Mouse (Mus musculus): ENCODE data around the gene Itga9. TPM values are rescaled to one million over a fixed set of nuclear protein-coding genes. Genes with fewer than 3 reads are reported as not detected.
A peak's percentile ranks its signal among the peaks of the same experiment; 100 is the strongest.

Gene Itga9
- polyA plus RNA-seq, 1 experiment from 2014 or later: 3.7 TPM

GRCm38 (mm10) chr9:118935098-118935497, 328.6 kb downstream of the Itga9 start:
- peak; percentile 64 for ATAC-seq
- no peak overlapping the region for H3K27ac ChIP-seq (ENCODE audit: low read length)
- no peaks in the 10 kb centered on the region for H3K27me3 ChIP-seq (replicated peaks; ENCODE audit: control insufficient read depth, insufficient read depth, low read length)
- H3K9me3 ChIP-seq (ENCODE audit: control insufficient read depth, low read length): no peaks in the 10 kb centered on the region
- 68% methylated on average over 13 of the region's 13 CpGs for WGBS
- H3K36me3 ChIP-seq (ENCODE audit: control insufficient read depth, insufficient read depth, low read length): no peaks in the 10 kb centered on the region
- no peak overlapping the region for H3K4me3 ChIP-seq (ENCODE audit: low read length)
- peaks cover 35% of the 10 kb centered on the region for H3K4me1 ChIP-seq (ENCODE audit: control insufficient read depth, insufficient read depth, low read length)
- no peak overlapping the region for H3K4me2 ChIP-seq (ENCODE audit: low read depth, low read length)
- no peak overlapping the region for H3K9ac ChIP-seq (ENCODE audit: low read depth, low read length)

- no peaks in the 10 kb centered on the region for H3K9me3 ChIP-seq (ENCODE audit: control insufficient read depth, low read length)
- no peak overlapping the region for H3K27ac ChIP-seq (ENCODE audit: low read length)
- no peak overlapping the region for H3K9ac ChIP-seq (ENCODE audit: low read depth, low read length)
- H3K27me3 ChIP-seq (replicated peaks; ENCODE audit: control insufficient read depth, insufficient read depth, low read length): no peaks in the 10 kb centered on the region
- no peaks in the 10 kb centered on the region for H3K36me3 ChIP-seq (ENCODE audit: control insufficient read depth, insufficient read depth, low read length)
- ATAC-seq: no peak
- WGBS: 67% methylated on average over 12 of the region's 12 CpGs
- peaks cover 45% of the 10 kb centered on the region for H3K4me1 ChIP-seq (ENCODE audit: control insufficient read depth, insufficient read depth, low read length)
- H3K4me2 ChIP-seq (ENCODE audit: low read depth, low read length): no peak overlapping the region
- H3K4me3 ChIP-seq (ENCODE audit: low read length): no peak overlapping the region
These were observed 329.6 kb downstream of the Itga9 start for GRCm38 (mm10) chr9:118936071-118936470.

- no peaks in the 10 kb centered on the region for H3K9me3 ChIP-seq (ENCODE audit: control insufficient read depth, low read length)
- H3K4me3 ChIP-seq (ENCODE audit: low read length): no peak overlapping the region
- no peaks in the 10 kb centered on the region for H3K36me3 ChIP-seq (ENCODE audit: control insufficient read depth, insufficient read depth, low read length)
- H3K27ac ChIP-seq (ENCODE audit: low read length): no peak overlapping the region
- H3K4me1 ChIP-seq (ENCODE audit: control insufficient read depth, insufficient read depth, low read length): peaks cover 48% of the 10 kb centered on the region
- H3K4me2 ChIP-seq (ENCODE audit: low read depth, low read length): no peak overlapping the region
- 59% methylated on average over 3 of the region's 3 CpGs for WGBS
- ATAC-seq: no peak
- no peaks in the 10 kb centered on the region for H3K27me3 ChIP-seq (replicated peaks; ENCODE audit: control insufficient read depth, insufficient read depth, low read length)
- H3K9ac ChIP-seq (ENCODE audit: low read depth, low read length): no peak overlapping the region
These were observed 331.0 kb downstream of the Itga9 start for GRCm38 (mm10) chr9:118937515-118937914.

GRCm38 (mm10) chr9:118939410-118939809, 332.9 kb downstream of the Itga9 start:
- peak overlapping the region; percentile 14; the same call in 1 of the 2 replicates for H3K4me2 ChIP-seq (ENCODE audit: low read depth, low read length)
- ATAC-seq: peak; percentile 21; the same call in 1 of the 2 replicates

GRCm38 (mm10) chr9:118939831-118940230, 333.3 kb downstream of the Itga9 start:
- H3K4me2 ChIP-seq (ENCODE audit: low read depth, low read length): peak overlapping the region; percentile 14; the same call in 1 of the 2 replicates
- WGBS: 66% methylated on average over 12 of the region's 12 CpGs
- H3K9ac ChIP-seq (ENCODE audit: low read depth, low read length): no peak overlapping the region
- H3K4me1 ChIP-seq (ENCODE audit: control insufficient read depth, insufficient read depth, low read length): peaks cover 50% of the 10 kb centered on the region
- no peaks in the 10 kb centered on the region for H3K36me3 ChIP-seq (ENCODE audit: control insufficient read depth, insufficient read depth, low read length)
- H3K27me3 ChIP-seq (replicated peaks; ENCODE audit: control insufficient read depth, insufficient read depth, low read length): no peaks in the 10 kb centered on the region
- H3K4me3 ChIP-seq (ENCODE audit: low read length): no peak overlapping the region
- ATAC-seq: peak; percentile 65
- H3K27ac ChIP-seq (ENCODE audit: low read length): peak overlapping the region; percentile 71
- no peaks in the 10 kb centered on the region for H3K9me3 ChIP-seq (ENCODE audit: control insufficient read depth, low read length)

More at GRCm38 (mm10) chr9:118939410-118939809, 332.9 kb downstream of the Itga9 start:
- no peak overlapping the region for H3K4me3 ChIP-seq (ENCODE audit: low read length)
- WGBS: 33% methylated on average over 13 of the region's 13 CpGs
- H3K4me1 ChIP-seq (ENCODE audit: control insufficient read depth, insufficient read depth, low read length): peaks cover 52% of the 10 kb centered on the region
- H3K9ac ChIP-seq (ENCODE audit: low read depth, low read length): peak overlapping the region; percentile 48; the same call in 1 of the 2 replicates
- no peaks in the 10 kb centered on the region for H3K36me3 ChIP-seq (ENCODE audit: control insufficient read depth, insufficient read depth, low read length)
- H3K9me3 ChIP-seq (ENCODE audit: control insufficient read depth, low read length): no peaks in the 10 kb centered on the region
- H3K27me3 ChIP-seq (replicated peaks; ENCODE audit: control insufficient read depth, insufficient read depth, low read length): no peaks in the 10 kb centered on the region
- H3K27ac ChIP-seq (ENCODE audit: low read length): peak overlapping the region; percentile 71

- peaks cover 42% of the 10 kb centered on the region for H3K4me1 ChIP-seq (ENCODE audit: control insufficient read depth, insufficient read depth, low read length)
- H3K27ac ChIP-seq (ENCODE audit: low read length): peak overlapping the region; percentile 71
- no peaks in the 10 kb centered on the region for H3K9me3 ChIP-seq (ENCODE audit: control insufficient read depth, low read length)
- no peak overlapping the region for H3K4me2 ChIP-seq (ENCODE audit: low read depth, low read length)
- WGBS: 66% methylated on average over 12 of the region's 12 CpGs
- H3K4me3 ChIP-seq (ENCODE audit: low read length): no peak overlapping the region
- no peak overlapping the region for H3K9ac ChIP-seq (ENCODE audit: low read depth, low read length)
- peak; percentile 67 for ATAC-seq
- no peaks in the 10 kb centered on the region for H3K36me3 ChIP-seq (ENCODE audit: control insufficient read depth, insufficient read depth, low read length)
- no peaks in the 10 kb centered on the region for H3K27me3 ChIP-seq (replicated peaks; ENCODE audit: control insufficient read depth, insufficient read depth, low read length)
These were observed 334.2 kb downstream of the Itga9 start for GRCm38 (mm10) chr9:118940591-118941207.

GRCm38 (mm10) chr9:118942030-118942429, 335.5 kb downstream of the Itga9 start:
- Histone ChIP-seq H3K9me3 (ENCODE audit: control insufficient read depth, low read length) (no peaks in the 10 kb centered on the region), H3K36me3 (ENCODE audit: control insufficient read depth, insufficient read depth, low read length) (no peaks in the 10 kb centered on the region), H3K4me1 (ENCODE audit: control insufficient read depth, insufficient read depth, low read length) (peaks cover 42% of the 10 kb centered on the region), H3K4me2 (ENCODE audit: low read depth, low read length) (no peak overlapping the region), H3K27me3 (replicated peaks; ENCODE audit: control insufficient read depth, insufficient read depth, low read length) (no peaks in the 10 kb centered on the region), H3K27ac (ENCODE audit: low read length) (no peak overlapping the region), H3K4me3 (ENCODE audit: low read length) (no peak overlapping the region), H3K9ac (ENCODE audit: low read depth, low read length) (no peak overlapping the region)
- WGBS: 84% methylated on average over 4 of the region's 4 CpGs
- ATAC-seq: no peak

GRCm38 (mm10) chr9:118943941-118944340, 337.5 kb downstream of the Itga9 start:
- peaks cover 37% of the 10 kb centered on the region for H3K4me1 ChIP-seq (ENCODE audit: control insufficient read depth, insufficient read depth, low read length)
- no peak for ATAC-seq
- H3K9me3 ChIP-seq (ENCODE audit: control insufficient read depth, low read length): no peaks in the 10 kb centered on the region
- H3K36me3 ChIP-seq (ENCODE audit: control insufficient read depth, insufficient read depth, low read length): no peaks in the 10 kb centered on the region
- no peak overlapping the region for H3K4me3 ChIP-seq (ENCODE audit: low read length)
- no peak overlapping the region for H3K9ac ChIP-seq (ENCODE audit: low read depth, low read length)
- H3K27me3 ChIP-seq (replicated peaks; ENCODE audit: control insufficient read depth, insufficient read depth, low read length): no peaks in the 10 kb centered on the region
- 51% methylated on average over 5 of the region's 5 CpGs for WGBS
- 0 out of 2 replicates have a peak overlapping the region, but pooled peaks have one; percentile 9 for H3K4me2 ChIP-seq (ENCODE audit: low read depth, low read length)
- H3K27ac ChIP-seq (ENCODE audit: low read length): no peak overlapping the region

GRCm38 (mm10) chr9:118944388-118944787, 337.9 kb downstream of the Itga9 start:
- ATAC-seq: no peak
- 0 out of 2 replicates have a peak overlapping the region, but pooled peaks have one; percentile 9 for H3K4me2 ChIP-seq (ENCODE audit: low read depth, low read length)

More at GRCm38 (mm10) chr9:118944388-118944787, 337.9 kb downstream of the Itga9 start:
- Histone ChIP-seq H3K9ac (ENCODE audit: low read depth, low read length) (no peak overlapping the region), H3K27ac (ENCODE audit: low read length) (no peak overlapping the region), H3K4me3 (ENCODE audit: low read length) (no peak overlapping the region), H3K36me3 (ENCODE audit: control insufficient read depth, insufficient read depth, low read length) (no peaks in the 10 kb centered on the region), H3K4me1 (ENCODE audit: control insufficient read depth, insufficient read depth, low read length) (peaks cover 34% of the 10 kb centered on the region), H3K9me3 (ENCODE audit: control insufficient read depth, low read length) (no peaks in the 10 kb centered on the region), H3K27me3 (replicated peaks; ENCODE audit: control insufficient read depth, insufficient read depth, low read length) (no peaks in the 10 kb centered on the region)
- 58% methylated on average over 12 of the region's 12 CpGs for WGBS
